Mouse (Mus musculus) kidney, postnatal 36 days (tissue): ENCODE results near the gene AU022252.
A peak's percentile ranks its signal among the peaks of the same experiment; 100 is the strongest.

ENCODE experiments used
- DNase-seq, 2 experiments: peaks; one replicate each; pipeline ENCODE4 v3.0.0; 2021 to 2022; ENCODE audit warnings: mixed read lengths in 2 of 2

The AU022252 gene

GRCm38 (mm10) chr4:119188060-119188785 lies 44.3 kb downstream of the AU022252 start:
- no peak for DNase-seq

DNA sequence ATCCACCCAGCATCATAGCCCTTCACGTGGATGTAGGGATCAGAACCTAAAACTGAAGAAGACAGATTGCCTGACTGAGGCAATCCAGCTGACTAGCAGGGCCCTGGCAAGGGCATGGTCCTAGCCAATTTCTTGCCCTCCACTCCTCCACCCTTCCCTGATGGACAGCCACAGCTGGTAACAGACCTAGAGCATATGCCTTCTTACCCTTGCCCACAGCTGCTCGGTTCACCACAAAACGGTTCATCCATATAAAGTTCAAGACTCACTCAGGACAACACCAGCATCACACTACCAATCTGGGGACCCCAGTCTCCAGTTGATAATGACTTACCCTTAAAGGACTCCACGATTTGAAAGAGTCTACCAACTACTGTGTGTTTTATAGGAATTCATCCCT lies 46.7 kb downstream of the AU022252 start:
- DNase-seq: no peak

DNA sequence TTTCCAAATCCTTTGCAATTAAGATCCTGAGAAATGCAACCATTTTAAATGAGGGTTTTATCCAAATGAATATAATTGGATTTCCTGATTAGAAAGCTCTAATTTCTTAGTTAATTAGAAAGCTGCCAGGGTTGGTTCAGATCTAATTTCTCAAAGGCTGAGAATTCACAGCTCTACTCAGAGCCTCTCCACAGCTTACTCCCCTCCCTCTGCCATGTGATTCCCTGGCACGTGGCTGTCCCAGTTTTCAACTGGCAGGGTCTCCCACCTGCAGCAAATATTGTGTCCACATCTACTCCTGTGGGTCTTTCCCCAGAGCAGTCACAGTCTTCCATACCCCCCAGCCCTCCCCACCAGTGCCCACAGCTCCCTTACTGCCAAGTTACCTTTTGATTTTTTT lies 49.0 kb downstream of the AU022252 start:
- DNase-seq: no peak

DNA sequence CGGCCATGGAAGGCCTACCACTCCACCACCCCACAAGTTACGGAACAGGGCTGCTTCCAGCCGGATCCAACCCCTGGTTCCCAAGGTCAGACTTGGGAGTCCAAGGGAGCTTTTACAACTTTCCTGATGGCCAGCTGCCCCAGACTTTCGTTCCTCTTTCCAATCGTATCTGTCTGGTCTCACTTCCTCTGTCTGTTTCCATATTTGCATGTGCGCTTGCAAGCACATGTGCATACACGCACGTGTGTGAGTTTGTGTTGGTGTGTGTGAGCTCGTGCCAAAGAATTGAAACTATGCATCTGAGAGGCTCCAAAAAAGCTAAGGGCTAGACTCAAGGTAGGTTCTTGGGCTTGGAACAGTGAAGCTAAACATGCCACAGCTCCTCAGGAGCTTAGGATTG lies 51.1 kb downstream of the AU022252 start:
- no peak for DNase-seq

- no peak for DNase-seq
Observed at GRCm38 (mm10) chr4:119180133-119180707, 52.3 kb downstream of the AU022252 start.

GRCm38 (mm10) chr4:119178331-119178730 lies 54.2 kb downstream of the AU022252 start:
- peak; percentile 45 to 50 for DNase-seq

DNA sequence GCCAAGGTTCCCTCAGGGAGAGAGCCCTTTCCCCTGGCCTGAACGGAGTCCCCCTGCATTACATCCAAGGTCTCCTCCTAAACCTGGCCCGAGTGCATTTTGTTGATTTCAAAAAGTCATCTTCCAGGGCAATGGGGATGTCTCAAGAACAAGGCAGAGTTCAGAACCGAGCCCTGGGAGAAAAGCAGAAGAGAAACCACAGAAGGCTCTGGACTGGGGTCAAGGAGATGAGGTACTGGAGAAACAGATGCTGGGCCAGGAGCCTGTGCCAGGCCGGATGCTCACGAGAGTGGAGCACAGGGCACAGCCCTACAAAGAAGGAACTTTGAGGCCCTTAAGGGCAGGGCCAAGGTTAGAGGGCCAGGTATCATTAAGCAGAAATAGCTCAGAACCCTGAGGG lies 54.8 kb downstream of the AU022252 start:
- no peak for DNase-seq

DNA sequence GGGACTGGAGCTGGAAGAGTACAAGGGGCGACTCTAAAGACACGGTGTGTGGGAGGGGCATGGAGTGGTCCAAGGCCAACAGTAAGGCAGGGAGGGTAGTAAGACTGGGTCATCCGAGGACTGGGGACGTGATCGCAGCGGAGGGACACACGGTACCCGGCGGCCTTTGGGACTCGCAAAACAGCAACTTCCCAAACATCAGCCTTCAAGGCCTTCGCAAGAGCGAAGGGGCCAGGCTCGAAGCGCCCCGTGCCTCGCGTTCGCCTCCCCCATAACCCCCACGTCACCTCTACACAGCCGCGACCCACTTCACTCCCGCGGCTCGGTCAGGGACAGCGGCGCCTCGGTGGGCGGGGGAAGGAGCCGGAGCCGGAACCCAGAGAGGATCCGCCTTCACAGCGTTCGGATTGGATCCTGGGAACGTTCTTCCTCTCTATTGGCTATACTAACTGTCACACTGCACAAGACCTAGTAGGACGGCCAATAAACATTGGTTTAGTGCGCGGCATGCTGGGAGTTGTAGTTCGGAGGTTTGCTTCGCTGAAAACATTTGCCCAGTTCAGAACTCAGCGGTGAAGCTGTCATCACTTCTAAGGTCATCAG lies 58.6 kb downstream of the AU022252 start, which contains the start of gene Zfp691:
TSS of gene Zfp691 (minus strand) at position 345 of the 603 bp plus-strand sequence.
- peak; percentile 95 to 99 for DNase-seq

DNA sequence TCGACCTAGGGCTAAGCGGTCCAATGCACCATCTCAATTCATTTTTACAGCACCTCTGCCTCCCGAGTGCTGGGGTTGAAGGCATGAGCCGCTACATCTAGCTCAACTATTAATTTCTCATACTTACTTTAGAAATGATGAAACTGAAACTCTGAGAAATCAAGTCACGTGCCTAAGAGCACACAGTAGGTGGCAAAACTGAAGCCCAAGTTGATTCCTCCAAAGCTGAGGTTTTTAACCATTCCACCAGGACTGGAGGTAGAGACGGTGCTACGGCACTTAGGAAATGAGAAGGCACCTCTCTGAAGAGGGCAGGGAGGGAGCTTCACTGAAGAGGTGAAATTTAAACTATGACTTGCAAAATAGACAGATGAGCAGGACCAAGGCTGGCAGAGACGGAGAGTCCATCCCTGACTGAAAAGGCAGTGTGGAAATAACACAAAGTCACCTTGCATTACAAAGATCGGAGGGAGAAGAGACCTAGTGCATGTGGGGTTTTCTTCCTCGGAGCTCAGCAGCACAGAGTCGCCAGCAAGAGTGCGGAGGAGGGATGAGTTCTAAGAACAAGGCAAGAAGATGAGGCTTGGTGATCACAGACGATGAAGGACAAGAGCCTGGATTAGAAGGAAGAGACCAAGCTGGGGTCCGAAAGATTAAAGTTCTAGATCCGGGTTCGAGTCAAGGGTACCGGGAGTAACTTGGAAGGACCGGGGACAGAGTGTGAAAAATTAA lies 59.4 kb downstream of the AU022252 start:
- peak in 1 of 2 experiments; percentile 5 for DNase-seq

GRCm38 (mm10) chr4:119167663-119168062 lies 64.8 kb downstream of the AU022252 start:
- peak; percentile 86 to 93 for DNase-seq

- DNase-seq: no peak
Observed at GRCm38 (mm10) chr4:119167068-119167467, 65.4 kb downstream of the AU022252 start.

DNA sequence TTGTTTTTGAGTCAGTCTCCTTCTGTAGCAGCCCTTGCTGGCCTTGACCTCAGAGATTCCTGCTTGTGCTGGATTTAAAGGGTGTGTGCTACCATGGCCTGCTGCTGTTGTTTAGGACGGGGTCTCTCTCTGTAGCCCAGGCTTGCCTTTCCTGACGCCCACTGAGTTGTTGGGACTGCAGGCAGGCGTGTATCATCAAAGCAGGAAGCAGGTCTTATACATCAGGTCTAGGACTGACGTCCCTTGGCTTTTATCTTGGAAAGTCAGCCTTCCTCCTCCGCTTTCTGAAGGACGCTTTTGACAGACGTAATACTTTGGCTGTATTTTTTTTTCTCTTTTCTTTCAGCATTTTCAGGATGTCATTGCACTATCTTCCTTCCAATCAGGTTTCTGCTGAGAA lies 66.6 kb downstream of the AU022252 start:
- DNase-seq: no peak

GRCm38 (mm10) chr4:119162990-119163389 lies 69.5 kb downstream of the AU022252 start:
- DNase-seq: no peak

GRCm38 (mm10) chr4:119161358-119161757 lies 71.2 kb downstream of the AU022252 start:
- DNase-seq: no peak

- DNase-seq: no peak
Observed at GRCm38 (mm10) chr4:119157891-119158290, 74.6 kb downstream of the AU022252 start.

GRCm38 (mm10) chr4:119157186-119157585 lies 75.3 kb downstream of the AU022252 start:
- DNase-seq: peak; percentile 69 to 89
